Mouse (Mus musculus): ENCODE measurements around the gene Syn3. TPM values are rescaled to one million over a fixed set of nuclear protein-coding genes. Genes with fewer than 3 reads are reported as not detected.

The Syn3 gene
- polyA plus RNA-seq, 1 experiment = 7.5 TPM

GRCm38 (mm10) chr10:86116268-86116667 lies 382.4 kb downstream of the Syn3 start:
- Histone ChIP-seq H3K4me1 (ENCODE audit: control insufficient read depth, insufficient read depth, low read length) (no peaks in the 10 kb centered on the region), H3K27ac (ENCODE audit: insufficient read depth, low read length) (no peak overlapping the region), H3K4me3 (ENCODE audit: insufficient read depth, low read length) (no peak overlapping the region)
- TF ChIP-seq POLR2A (IDR thresholded peaks at IDR 0.05; ENCODE audit: extremely low read depth, insufficient read depth, low read length) (no peak), CTCF (IDR thresholded peaks at IDR 0.05; ENCODE audit: extremely low read depth, insufficient read depth, low read length) (no peak)

DNA sequence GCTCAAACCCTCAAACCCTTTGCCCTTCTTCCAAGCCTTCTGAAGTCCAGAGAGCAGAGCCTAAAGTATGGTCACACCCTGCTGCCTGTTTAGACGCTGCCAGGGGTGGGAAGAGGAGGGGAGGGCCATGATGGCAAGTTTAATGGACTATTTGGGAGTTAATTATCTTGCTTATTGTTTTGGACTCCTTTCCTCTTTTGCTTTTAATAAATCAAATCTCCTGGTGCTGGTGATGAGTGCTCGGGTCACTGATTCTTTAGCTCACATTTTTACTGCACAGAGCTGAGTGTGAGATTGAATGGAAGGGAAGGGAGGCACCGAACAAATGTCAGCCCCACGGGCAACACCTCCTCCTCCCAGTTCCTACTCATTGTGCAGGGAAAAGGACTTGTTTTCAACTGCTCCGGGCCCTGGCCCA lies 384.3 kb downstream of the Syn3 start:
- TF ChIP-seq POLR2A (IDR thresholded peaks at IDR 0.05; ENCODE audit: extremely low read depth, insufficient read depth, low read length) (no peak), CTCF (IDR thresholded peaks at IDR 0.05; ENCODE audit: extremely low read depth, insufficient read depth, low read length) (no peak)
- Histone ChIP-seq H3K4me1 (ENCODE audit: control insufficient read depth, insufficient read depth, low read length) (no peaks in the 10 kb centered on the region), H3K4me3 (ENCODE audit: insufficient read depth, low read length) (no peak overlapping the region), H3K27ac (ENCODE audit: insufficient read depth, low read length) (no peak overlapping the region)

- Histone ChIP-seq H3K4me3 (ENCODE audit: insufficient read depth, low read length) (no peak overlapping the region), H3K4me1 (ENCODE audit: control insufficient read depth, insufficient read depth, low read length) (no peaks in the 10 kb centered on the region), H3K27ac (ENCODE audit: insufficient read depth, low read length) (no peak overlapping the region)
- no peak for TF ChIP-seq CTCF (IDR thresholded peaks at IDR 0.05; ENCODE audit: extremely low read depth, insufficient read depth, low read length)
Measured at GRCm38 (mm10) chr10:86108797-86109196, 389.9 kb downstream of the Syn3 start.

GRCm38 (mm10) chr10:86107681-86108080 lies 391.0 kb downstream of the Syn3 start:
- no peak for TF ChIP-seq POLR2A (IDR thresholded peaks at IDR 0.05; ENCODE audit: extremely low read depth, insufficient read depth, low read length)
- TF ChIP-seq CTCF (IDR thresholded peaks at IDR 0.05; ENCODE audit: extremely low read depth, insufficient read depth, low read length) = no peak
- Histone ChIP-seq H3K27ac (ENCODE audit: insufficient read depth, low read length) (no peak overlapping the region), H3K4me3 (ENCODE audit: insufficient read depth, low read length) (no peak overlapping the region), H3K4me1 (ENCODE audit: control insufficient read depth, insufficient read depth, low read length) (no peaks in the 10 kb centered on the region)

GRCm38 (mm10) chr10:86103976-86104375 lies 394.7 kb downstream of the Syn3 start:
- Histone ChIP-seq H3K4me1 (ENCODE audit: control insufficient read depth, insufficient read depth, low read length) (no peaks in the 10 kb centered on the region), H3K27ac (ENCODE audit: insufficient read depth, low read length) (no peak overlapping the region), H3K4me3 (ENCODE audit: insufficient read depth, low read length) (no peak overlapping the region)
- TF ChIP-seq CTCF (IDR thresholded peaks at IDR 0.05; ENCODE audit: extremely low read depth, insufficient read depth, low read length) = no peak
- TF ChIP-seq POLR2A (IDR thresholded peaks at IDR 0.05; ENCODE audit: extremely low read depth, insufficient read depth, low read length) = no peak

DNA sequence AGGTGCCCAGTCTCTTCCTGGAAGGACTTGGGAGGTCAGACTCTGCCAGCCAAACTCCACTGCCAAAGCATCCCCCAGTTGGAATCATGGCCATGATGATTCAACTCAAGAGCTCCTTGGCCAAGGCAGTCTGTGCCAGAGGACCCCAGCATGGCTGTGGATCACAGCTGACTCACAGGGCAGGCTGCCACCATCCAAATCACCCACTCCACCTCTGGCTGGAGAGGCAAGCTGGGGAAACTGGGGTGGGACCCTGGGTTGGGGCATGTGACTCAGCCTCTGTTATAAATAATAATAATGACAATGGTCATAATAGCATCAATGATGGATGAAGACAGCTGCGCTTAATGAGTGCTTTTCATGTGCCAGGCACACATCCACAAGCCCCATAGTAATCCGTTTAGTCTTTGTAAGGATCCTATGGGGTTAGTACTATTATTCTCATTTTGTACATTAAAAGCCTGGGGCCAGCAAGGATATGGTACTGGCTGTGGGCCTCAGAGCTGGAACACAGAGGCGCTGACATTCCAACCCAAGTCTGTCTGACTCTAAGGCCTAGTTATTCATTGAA lies 398.3 kb downstream of the Syn3 start:
- Histone ChIP-seq H3K27ac (ENCODE audit: insufficient read depth, low read length) (no peak overlapping the region), H3K4me1 (ENCODE audit: control insufficient read depth, insufficient read depth, low read length) (no peaks in the 10 kb centered on the region), H3K4me3 (ENCODE audit: insufficient read depth, low read length) (no peak overlapping the region)
- TF ChIP-seq POLR2A (IDR thresholded peaks at IDR 0.05; ENCODE audit: extremely low read depth, insufficient read depth, low read length) = no peak
- TF ChIP-seq CTCF (IDR thresholded peaks at IDR 0.05; ENCODE audit: extremely low read depth, insufficient read depth, low read length) = no peak

GRCm38 (mm10) chr10:86098363-86098762 lies 400.3 kb downstream of the Syn3 start:
- TF ChIP-seq CTCF (IDR thresholded peaks at IDR 0.05; ENCODE audit: extremely low read depth, insufficient read depth, low read length) (no peak), POLR2A (IDR thresholded peaks at IDR 0.05; ENCODE audit: extremely low read depth, insufficient read depth, low read length) (no peak)
- no peaks in the 10 kb centered on the region for H3K4me1 ChIP-seq (ENCODE audit: control insufficient read depth, insufficient read depth, low read length)
- H3K4me3 ChIP-seq (ENCODE audit: insufficient read depth, low read length) = no peak overlapping the region
- no peak overlapping the region for H3K27ac ChIP-seq (ENCODE audit: insufficient read depth, low read length)

DNA sequence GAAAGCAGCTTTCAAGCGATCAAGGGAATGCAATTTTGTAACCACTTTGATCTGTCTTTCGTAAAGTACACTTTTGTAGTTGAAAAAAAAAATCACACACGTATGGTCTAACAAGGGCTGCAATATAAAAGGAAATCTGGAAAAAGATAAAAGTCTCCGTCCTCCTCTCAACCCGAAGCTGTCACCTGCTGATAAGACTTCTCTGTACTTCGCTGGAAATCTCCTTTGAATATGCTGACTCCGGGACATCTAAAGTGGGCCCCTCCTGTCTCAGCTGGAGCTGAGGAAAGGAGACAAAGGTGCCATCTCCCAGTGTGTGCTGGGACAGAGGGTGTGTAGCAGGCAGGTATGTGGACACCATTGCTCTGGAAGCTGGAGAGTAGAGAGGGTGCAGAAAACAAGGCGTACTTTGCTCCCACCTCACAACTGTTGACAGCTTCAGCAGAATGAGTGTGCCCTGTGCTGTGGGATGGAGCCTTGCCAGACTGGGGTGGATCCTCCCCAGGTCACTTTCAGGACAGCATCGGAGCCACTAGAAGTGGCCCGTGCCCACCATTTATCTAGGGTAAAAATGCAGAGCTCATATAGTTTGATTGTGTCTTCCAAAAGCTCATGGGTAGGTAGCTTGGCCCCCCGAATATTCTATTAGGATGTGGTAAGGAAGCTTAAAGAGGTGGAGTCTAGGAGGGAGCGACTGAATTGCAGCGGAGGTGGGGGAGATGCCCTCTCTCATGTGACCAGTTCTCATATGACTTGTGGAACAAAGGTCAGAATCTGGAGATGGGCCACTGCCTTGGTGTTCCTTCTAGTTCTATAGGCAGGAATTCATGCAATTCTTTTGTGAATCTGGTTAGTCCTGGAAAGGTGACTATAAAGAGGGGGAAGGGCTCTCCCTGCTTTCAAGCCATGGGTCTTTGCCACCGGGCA lies 405.3 kb downstream of the Syn3 start:
- H3K4me3 ChIP-seq (ENCODE audit: insufficient read depth, low read length) = no peak overlapping the region
- no peak overlapping the region for H3K27ac ChIP-seq (ENCODE audit: insufficient read depth, low read length)
- TF ChIP-seq POLR2A (IDR thresholded peaks at IDR 0.05; ENCODE audit: extremely low read depth, insufficient read depth, low read length) (no peak), CTCF (IDR thresholded peaks at IDR 0.05; ENCODE audit: extremely low read depth, insufficient read depth, low read length) (no peak)
- no peaks in the 10 kb centered on the region for H3K4me1 ChIP-seq (ENCODE audit: control insufficient read depth, insufficient read depth, low read length)

DNA sequence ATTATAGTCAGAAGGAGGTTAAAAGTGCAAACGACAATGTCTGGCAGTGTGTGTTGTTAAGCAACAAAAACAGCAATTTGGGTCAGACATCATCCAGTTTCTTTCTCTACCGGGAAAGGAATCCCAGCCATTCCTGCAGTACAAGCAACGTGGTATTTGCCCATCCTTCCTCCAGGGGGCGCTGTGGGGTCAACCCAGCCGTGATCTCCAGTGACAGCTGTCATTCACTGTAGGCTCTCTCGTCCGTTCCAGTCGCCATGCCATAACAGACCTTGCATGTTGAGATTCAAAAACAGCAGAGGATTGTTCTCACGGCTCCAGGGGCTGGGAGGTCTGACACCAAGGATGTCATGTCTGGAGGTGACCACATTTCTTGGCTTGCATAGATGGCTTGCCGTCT lies 406.8 kb downstream of the Syn3 start:
- Histone ChIP-seq H3K4me3 (ENCODE audit: insufficient read depth, low read length) (no peak overlapping the region), H3K27ac (ENCODE audit: insufficient read depth, low read length) (no peak overlapping the region), H3K4me1 (ENCODE audit: control insufficient read depth, insufficient read depth, low read length) (no peaks in the 10 kb centered on the region)
- TF ChIP-seq POLR2A (IDR thresholded peaks at IDR 0.05; ENCODE audit: extremely low read depth, insufficient read depth, low read length) = no peak
- peak; percentile 60 for TF ChIP-seq CTCF (IDR thresholded peaks at IDR 0.05; ENCODE audit: extremely low read depth, insufficient read depth, low read length)

- Histone ChIP-seq H3K4me3 (ENCODE audit: insufficient read depth, low read length) (no peak overlapping the region), H3K27ac (ENCODE audit: insufficient read depth, low read length) (no peak overlapping the region), H3K4me1 (ENCODE audit: control insufficient read depth, insufficient read depth, low read length) (no peaks in the 10 kb centered on the region; the same call in 1 of the 2 replicates)
- TF ChIP-seq CTCF (IDR thresholded peaks at IDR 0.05; ENCODE audit: extremely low read depth, insufficient read depth, low read length) (no peak), POLR2A (IDR thresholded peaks at IDR 0.05; ENCODE audit: extremely low read depth, insufficient read depth, low read length) (no peak)
Measured at GRCm38 (mm10) chr10:86079921-86080320, 418.8 kb downstream of the Syn3 start.

Data from cortical plate, adult 2 months (tissue).